Mouse (Mus musculus) neural tube, embryonic 11.5 days (tissue): ENCODE results near the gene Slc25a39. TPM values are rescaled to one million over a fixed set of nuclear protein-coding genes. Genes with fewer than 3 reads are reported as not detected.

Source experiments
- ATAC-seq: fragments of 200-750 bp; cut with Nextera tagmentation; 2 replicates; pipeline ENCODE4 v1.8.0; 2017; ENCODE audit warnings: moderate number of reproducible peaks, mild to moderate bottlenecking, moderate TSS enrichment, moderate library complexity; ENCODE audit not compliant: insufficient read depth, low FRiP score, low TSS enrichment
- DNase-seq: peaks from one replicate; pipeline ENCODE4 v3.0.0-alpha.2; 2015; ENCODE audit warnings: low spot score
- H3K27ac ChIP-seq: fragments of 300-500 bp; sonication (generic); 2 replicates; pipeline ENCODE4 v1.5.1; 2014; ENCODE audit warnings: low read depth, mild to moderate bottlenecking, low read length
- H3K27me3 ChIP-seq: fragments of 300-500 bp; sonication (generic); 2 replicates; pipeline ENCODE4 v1.6.1; 2014; ENCODE audit warnings: mild to moderate bottlenecking, low read length, mixed read lengths; ENCODE audit not compliant: control insufficient read depth, insufficient read depth
- H3K36me3 ChIP-seq: fragments of 300-500 bp; sonication (generic); 2 replicates; pipeline ENCODE4 v1.6.1; 2014; ENCODE audit warnings: mild to moderate bottlenecking, low read length, moderate library complexity, mixed read lengths; ENCODE audit not compliant: control insufficient read depth, insufficient read depth
- H3K4me1 ChIP-seq: fragments of 300-500 bp; sonication (generic); 2 replicates; pipeline ENCODE4 v1.6.1; 2014; ENCODE audit warnings: low read length, mixed read lengths; ENCODE audit not compliant: control insufficient read depth, insufficient read depth
- H3K4me2 ChIP-seq: fragments of 300-500 bp; sonication (generic); 2 replicates; pipeline ENCODE4 v1.6.1; 2014; ENCODE audit warnings: low read depth, mild to moderate bottlenecking, moderate library complexity
- H3K4me3 ChIP-seq: fragments of 300-500 bp; sonication (generic); 2 replicates; pipeline ENCODE4 v1.5.1; 2014; ENCODE audit warnings: low read depth, low read length
- H3K9ac ChIP-seq: fragments of 300-500 bp; sonication (generic); 2 replicates; pipeline ENCODE4 v1.6.1; 2014; ENCODE audit warnings: mild to moderate bottlenecking, low read length
- H3K9me3 ChIP-seq: fragments of 300-500 bp; sonication (generic); 2 replicates; pipeline ENCODE4 v1.6.1; 2016; ENCODE audit warnings: low read length; ENCODE audit not compliant: control insufficient read depth
- WGBS: fragments of 180-500 bp; shearing (Covaris S2); extraction: QIAGEN DNeasy Blood & Tissue Kit; methylation state at CpG from one replicate; pipeline ENCODE4 v1.1.7; 2014; 5-methylcytosine and 5-hydroxymethylcytosine counted together
- polyA plus RNA-seq: library from polyadenylated mRNA; unstranded; fragments of >200 nt; fragmentation: Nextera tagmentation; extraction: Ambion mirVana; gene quantifications from 2 replicates; pipeline ENCODE4 v1.2.1, GENCODE M21; 2014

Slc25a39 gene
- polyA plus RNA-seq, 1 experiment from 2014 or later: 184 TPM

GRCm38 (mm10) chr11:102432896-102433295 lies 25.1 kb upstream of the Slc25a39 start:
- Histone ChIP-seq H3K27ac (no peak overlapping the region), H3K9ac (no peak overlapping the region), H3K36me3 (peaks cover 5% of the 10 kb centered on the region), H3K4me2 (no peak overlapping the region), H3K27me3 (no peaks in the 10 kb centered on the region), H3K4me3 (no peak overlapping the region), H3K4me1 (peaks cover 11% of the 10 kb centered on the region), H3K9me3 (no peaks in the 10 kb centered on the region)
- DNase-seq (no peak), ATAC-seq (no peak)
- 90% methylated on average over 6 of the region's 6 CpGs for WGBS

DNA sequence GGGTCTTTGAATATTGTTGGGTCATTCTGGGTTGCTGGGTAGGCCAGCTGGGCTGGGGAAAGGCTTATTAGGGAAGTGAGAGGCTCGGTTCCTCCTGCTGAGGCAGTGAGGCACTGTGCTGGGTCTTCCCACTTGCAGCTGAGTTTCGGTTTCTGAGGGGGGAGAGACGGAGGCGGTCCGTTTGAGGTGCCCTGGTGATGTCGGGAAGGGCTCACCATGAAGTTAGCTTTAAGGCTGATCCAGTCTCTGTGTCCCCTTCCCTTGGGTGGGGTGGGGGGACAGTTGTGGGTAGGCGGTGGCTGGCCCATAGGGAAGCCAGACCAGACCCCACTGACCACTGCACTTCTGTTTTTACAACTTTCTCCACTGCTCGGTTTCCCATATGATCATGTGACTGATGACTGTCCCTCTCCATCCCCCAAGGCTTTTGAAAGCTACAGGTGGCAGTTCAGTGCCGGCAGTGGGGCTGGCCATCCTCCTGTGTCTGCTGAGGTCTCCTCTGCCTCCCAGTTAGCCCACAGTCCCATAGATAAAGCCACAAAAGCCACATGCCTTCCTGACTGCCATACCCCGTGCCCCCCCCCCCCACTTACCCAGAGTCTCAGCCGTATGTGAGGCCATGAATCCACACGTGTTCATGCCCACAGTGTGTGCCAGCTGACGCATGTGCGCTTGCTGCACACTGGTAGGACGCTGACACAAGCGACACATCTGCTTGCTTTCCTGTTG lies 24.5 kb upstream of the Slc25a39 start:
- DNase-seq (no peak), ATAC-seq (no peak)
- H3K4me1 ChIP-seq: peaks cover 5% of the 10 kb centered on the region; the same call in 1 of the 2 replicates
- H3K9me3 ChIP-seq: no peaks in the 10 kb centered on the region
- no peaks in the 10 kb centered on the region for H3K27me3 ChIP-seq
- H3K4me2 ChIP-seq: no peak overlapping the region
- H3K4me3 ChIP-seq: no peak overlapping the region
- H3K9ac ChIP-seq: no peak overlapping the region
- no peak overlapping the region for H3K27ac ChIP-seq
- H3K36me3 ChIP-seq: peaks cover 5% of the 10 kb centered on the region
- WGBS: 68% methylated on average over 16 of the region's 16 CpGs

DNA sequence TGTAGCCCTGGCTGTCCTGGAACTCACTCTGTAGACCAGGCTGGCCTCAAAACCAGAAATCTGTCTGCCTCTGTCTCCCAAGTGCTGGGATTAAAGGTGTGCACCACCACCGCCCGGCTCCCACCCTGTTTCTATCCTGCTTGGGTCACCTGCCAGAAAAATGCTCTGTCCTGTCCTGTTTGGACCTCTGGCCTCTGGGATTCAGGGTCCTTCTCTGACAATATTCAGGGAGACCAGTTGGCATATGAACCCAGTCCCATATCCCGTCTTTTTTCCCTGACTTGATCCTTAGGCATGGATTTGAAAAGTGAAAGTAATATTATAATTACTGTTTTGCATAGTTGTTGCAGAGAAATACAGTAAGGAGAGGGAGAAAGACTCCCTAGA lies 24.0 kb upstream of the Slc25a39 start:
- Histone ChIP-seq H3K9me3 (no peaks in the 10 kb centered on the region), H3K27me3 (no peaks in the 10 kb centered on the region), H3K4me1 (no peaks in the 10 kb centered on the region), H3K4me2 (no peak overlapping the region), H3K36me3 (peaks cover 5% of the 10 kb centered on the region), H3K9ac (no peak overlapping the region), H3K4me3 (no peak overlapping the region), H3K27ac (no peak overlapping the region)
- WGBS: 88% methylated on average over 3 of the region's 3 CpGs
- DNase-seq: no peak
- ATAC-seq: no peak

- H3K4me2 ChIP-seq: peak overlapping the region; percentile 99
- H3K27me3 ChIP-seq: no peaks in the 10 kb centered on the region
- peak; percentile 80 for DNase-seq
- H3K9me3 ChIP-seq: no peaks in the 10 kb centered on the region
- H3K4me1 ChIP-seq: no peaks in the 10 kb centered on the region
- peaks cover 5% of the 10 kb centered on the region for H3K36me3 ChIP-seq
- H3K4me3 ChIP-seq: peak overlapping the region; percentile 55
- ATAC-seq: 0 out of 2 replicates have a peak, but pooled peaks have one; percentile 49
- peak overlapping the region; percentile 42 for H3K9ac ChIP-seq
- under 1% methylated on average over 7 of the region's 7 CpGs for WGBS
- H3K27ac ChIP-seq: 0 out of 2 replicates have a peak overlapping the region, but pooled peaks have one; percentile 35
Measured at GRCm38 (mm10) chr11:102431018-102431645, 23.4 kb upstream of the Slc25a39 start.

- H3K4me1 ChIP-seq: no peaks in the 10 kb centered on the region
- H3K36me3 ChIP-seq: peaks cover 5% of the 10 kb centered on the region
- peak within 1 kb of the TSS; percentile 35 for H3K27ac ChIP-seq
- no peaks in the 10 kb centered on the region for H3K9me3 ChIP-seq
- peak within 1 kb of the TSS; percentile 55 for H3K4me3 ChIP-seq
- peak; percentile 83 for ATAC-seq
- no peaks in the 10 kb centered on the region for H3K27me3 ChIP-seq
- H3K4me2 ChIP-seq: peak within 1 kb of the TSS; percentile 99
- peak within 1 kb of the TSS; percentile 42 for H3K9ac ChIP-seq
- under 1% methylated on average over 28 of the region's 29 CpGs for WGBS
- DNase-seq: peak; percentile 90
Measured at GRCm38 (mm10) chr11:102430121-102431017, 22.6 kb upstream of the Slc25a39 start, which contains the start of gene Grn. Gene Grn, plus strand, starts transcription at chr11:102430315.

DNA sequence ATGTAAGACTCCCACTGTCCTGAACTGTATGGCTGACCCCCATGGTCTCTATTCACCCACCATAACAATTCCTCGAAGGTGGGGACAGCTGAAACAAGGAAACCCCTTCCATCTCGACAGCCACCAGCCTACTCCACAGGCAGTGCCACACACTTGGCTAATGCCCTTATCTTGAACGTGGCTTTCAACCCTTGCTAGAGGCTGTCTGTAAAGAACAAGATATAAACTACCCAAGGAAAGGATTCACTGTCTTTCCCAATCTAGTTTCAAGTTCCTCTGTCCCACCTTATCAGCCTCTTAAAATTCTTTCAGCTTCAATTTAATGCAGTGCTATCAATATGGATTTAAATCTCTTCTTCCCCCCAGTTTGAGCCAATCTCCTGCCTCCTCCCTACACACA lies 21.8 kb upstream of the Slc25a39 start:
- Histone ChIP-seq H3K4me3 (peak overlapping the region; percentile 55), H3K27ac (no peak overlapping the region)

DNA sequence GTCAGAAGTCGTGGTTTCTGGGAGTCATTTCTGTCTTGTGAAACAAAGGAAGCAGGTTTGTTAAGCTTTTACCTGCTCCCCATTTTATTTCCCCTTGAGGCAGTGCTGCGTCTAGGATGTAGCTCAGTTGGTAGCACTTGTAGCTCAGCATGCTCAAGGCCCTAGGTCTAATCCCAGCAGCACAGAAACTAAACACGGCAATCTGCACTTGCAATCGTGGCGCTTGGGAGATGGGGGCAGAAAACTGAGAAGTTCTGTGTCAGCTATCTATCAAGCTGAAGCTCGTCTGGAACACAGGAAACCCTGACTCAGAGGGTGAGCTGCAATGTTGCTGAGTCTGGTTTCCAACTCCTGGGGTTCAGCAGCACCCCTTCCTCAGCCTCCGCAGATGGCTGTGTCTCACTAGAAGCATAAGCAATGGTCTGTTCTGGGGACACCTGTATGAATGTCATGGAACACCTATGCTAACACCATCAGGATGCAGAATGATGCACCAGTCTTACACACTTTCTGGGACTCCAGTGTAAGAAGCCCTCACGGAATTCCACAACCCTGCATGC lies 21.3 kb upstream of the Slc25a39 start:
- 71% methylated on average over 8 of the region's 8 CpGs for WGBS

More for the DNA sequence above, 21.8 kb upstream of the Slc25a39 start:
- Histone ChIP-seq H3K9me3 (no peaks in the 10 kb centered on the region), H3K9ac (peak overlapping the region; percentile 40; the same call in 1 of the 2 replicates), H3K4me1 (no peaks in the 10 kb centered on the region), H3K4me2 (peak overlapping the region; percentile 99), H3K27me3 (no peaks in the 10 kb centered on the region), H3K36me3 (peaks cover 3% of the 10 kb centered on the region; the same call in 1 of the 2 replicates)
- WGBS: 49% methylated on average over 3 of the region's 3 CpGs
- ATAC-seq: no peak
- DNase-seq: no peak

More for the DNA sequence above, 21.3 kb upstream of the Slc25a39 start:
- H3K4me2 ChIP-seq: no peak overlapping the region
- H3K36me3 ChIP-seq: peaks cover under 1% of the 10 kb centered on the region; the same call in 1 of the 2 replicates
- H3K27ac ChIP-seq: no peak overlapping the region
- H3K9me3 ChIP-seq: no peaks in the 10 kb centered on the region
- no peak for ATAC-seq
- no peak for DNase-seq
- no peaks in the 10 kb centered on the region for H3K27me3 ChIP-seq
- H3K4me1 ChIP-seq: no peaks in the 10 kb centered on the region
- H3K9ac ChIP-seq: no peak overlapping the region
- H3K4me3 ChIP-seq: no peak overlapping the region
